Mouse (Mus musculus) liver, adult 2 months (tissue): ENCODE results near the gene Srrm1. TPM values are rescaled to one million over a fixed set of nuclear protein-coding genes. Genes with fewer than 3 reads are reported as not detected.

Experiments
- DNase-seq: peaks from one replicate; pipeline ENCODE4 v3.0.0-alpha.2; 2011; ENCODE audit warnings: low read depth, low spot score; ENCODE audit errors: extremely low read depth
- H3K27ac ChIP-seq: fragments of 200-500 bp; replicated peaks from 2 replicates; pipeline ENCODE4 v1.5.1; 2012; ENCODE audit warnings: low read depth, mild to moderate bottlenecking, control low read depth, inconsistent platforms, low read length; ENCODE audit not compliant: insufficient read depth
- H3K27me3 ChIP-seq: fragments of 200-500 bp; 2 replicates; pipeline ENCODE4 v1.6.1; 2012; ENCODE audit warnings: mild to moderate bottlenecking, moderate library complexity, low read length, inconsistent platforms; ENCODE audit not compliant: control insufficient read depth, insufficient read depth
- H3K36me3 ChIP-seq: fragments of 200-500 bp; 2 replicates; pipeline ENCODE4 v1.6.1; 2012; ENCODE audit warnings: low read length, inconsistent platforms; ENCODE audit not compliant: control insufficient read depth, insufficient read depth
- H3K4me1 ChIP-seq: fragments of 200-500 bp; 2 replicates; pipeline ENCODE4 v1.6.1; 2011; ENCODE audit warnings: low read length; ENCODE audit not compliant: control insufficient read depth, insufficient read depth
- H3K4me3 ChIP-seq: fragments of 200-500 bp; 2 replicates; pipeline ENCODE4 v1.5.1; 2011; ENCODE audit warnings: low read depth, mild to moderate bottlenecking, control low read depth, low read length, moderate library complexity; ENCODE audit not compliant: insufficient read depth
- H3K79me2 ChIP-seq: fragments of 200-500 bp; 2 replicates; pipeline ENCODE4 v1.6.1; 2012; ENCODE audit warnings: inconsistent platforms, mild to moderate bottlenecking, low read length, moderate library complexity; ENCODE audit not compliant: control insufficient read depth, insufficient read depth
- H3K9ac ChIP-seq: fragments of 200-500 bp; 2 replicates; pipeline ENCODE4 v1.6.1; 2012; ENCODE audit warnings: low read depth, mild to moderate bottlenecking, control low read depth, inconsistent platforms, low read length
- CTCF ChIP-seq: fragments of 200-500 bp; IDR thresholded peaks from 2 replicates; pipeline ENCODE4 v1.5.1; 2011; ENCODE audit warnings: low read depth, low read length, control low read depth
- POLR2A ChIP-seq: fragments of 200-500 bp; IDR thresholded peaks from 2 replicates; pipeline ENCODE4 v1.6.1; 2011; ENCODE audit warnings: low read length, control low read depth; ENCODE audit not compliant: insufficient read depth; ENCODE audit errors: extremely low read depth
- WGBS: fragments of 180-500 bp; shearing (Covaris S2); methylation state at CpG from one replicate; pipeline ENCODE4 v1.1.7; 2018; 5-methylcytosine and 5-hydroxymethylcytosine counted together
- polyA plus RNA-seq: library from polyadenylated mRNA; depleted of rRNA; stranded (reverse); fragments of >200 nt; gene quantifications from 2 replicates; pipeline ENCODE4 v1.2.3, GENCODE M21; 2012
- total RNA-seq: library from RNA; depleted of rRNA; stranded (reverse); fragments of >200 nt; gene quantifications from 2 replicates; pipeline ENCODE4 v1.2.3, GENCODE M21; 2014

The Srrm1 gene
- total and polyA plus RNA-seq, 2 experiments = 8.9 to 18.8 TPM

DNA sequence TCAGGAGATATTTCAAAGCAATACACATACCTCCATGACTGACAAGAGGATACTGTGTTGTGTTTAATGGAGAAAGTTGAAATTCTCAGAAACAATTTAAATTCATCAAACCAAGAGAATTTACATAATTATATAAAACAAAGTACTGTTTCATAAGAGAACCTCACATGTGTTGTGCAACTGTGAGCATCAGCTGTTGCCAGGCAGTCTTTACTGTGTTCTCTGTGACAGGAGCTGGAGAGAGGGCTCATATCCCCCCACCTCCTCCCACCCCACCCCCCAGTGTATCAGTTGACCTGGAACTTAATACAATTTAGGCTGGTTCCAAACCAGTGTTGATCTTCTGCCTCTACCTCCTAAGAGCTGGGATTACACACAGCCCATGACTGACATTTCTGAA is 27.1 kb downstream of the Srrm1 start:
- no peak for TF ChIP-seq POLR2A
- TF ChIP-seq CTCF = no peak
- 0 out of 2 replicates have a peak, but pooled peaks cover 3% of the 10 kb centered on the region for H3K79me2 ChIP-seq
- no peak overlapping the region for H3K27ac ChIP-seq
- H3K36me3 ChIP-seq = peaks cover 81% of the 10 kb centered on the region
- H3K4me1 ChIP-seq = no peaks in the 10 kb centered on the region
- H3K27me3 ChIP-seq = no peaks in the 10 kb centered on the region
- H3K4me3 ChIP-seq = no peak overlapping the region
- DNase-seq = no peak
- H3K9ac ChIP-seq = no peak overlapping the region

DNA sequence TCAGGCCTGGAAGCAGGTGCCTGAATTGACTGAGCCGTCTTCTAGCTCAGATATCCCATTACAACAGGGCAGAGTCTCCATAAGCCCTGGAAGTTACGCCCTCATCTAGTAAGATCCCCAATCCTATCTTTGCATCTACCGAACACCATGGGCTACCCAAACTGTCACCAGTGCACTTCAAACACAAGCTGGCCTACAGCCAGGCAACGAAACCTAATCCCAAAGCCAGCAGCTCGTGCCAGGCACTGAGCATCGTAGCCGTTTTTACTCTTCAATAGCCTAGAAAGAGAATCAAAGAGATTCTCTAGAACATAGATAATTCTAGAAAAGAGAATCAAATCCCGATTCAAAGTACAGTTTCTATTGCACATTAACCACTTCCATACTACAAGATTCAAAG is 30.1 kb downstream of the Srrm1 start:
- no peaks in the 10 kb centered on the region for H3K4me1 ChIP-seq
- no peak overlapping the region for H3K4me3 ChIP-seq
- H3K9ac ChIP-seq = no peak overlapping the region
- no peak for TF ChIP-seq CTCF
- TF ChIP-seq POLR2A = no peak
- peaks cover 72% of the 10 kb centered on the region for H3K36me3 ChIP-seq
- H3K27me3 ChIP-seq = no peaks in the 10 kb centered on the region
- WGBS = 68% methylated on average over 8 of the region's 8 CpGs
- H3K79me2 ChIP-seq = no peaks in the 10 kb centered on the region
- H3K27ac ChIP-seq = no peak overlapping the region
- DNase-seq = no peak

DNA sequence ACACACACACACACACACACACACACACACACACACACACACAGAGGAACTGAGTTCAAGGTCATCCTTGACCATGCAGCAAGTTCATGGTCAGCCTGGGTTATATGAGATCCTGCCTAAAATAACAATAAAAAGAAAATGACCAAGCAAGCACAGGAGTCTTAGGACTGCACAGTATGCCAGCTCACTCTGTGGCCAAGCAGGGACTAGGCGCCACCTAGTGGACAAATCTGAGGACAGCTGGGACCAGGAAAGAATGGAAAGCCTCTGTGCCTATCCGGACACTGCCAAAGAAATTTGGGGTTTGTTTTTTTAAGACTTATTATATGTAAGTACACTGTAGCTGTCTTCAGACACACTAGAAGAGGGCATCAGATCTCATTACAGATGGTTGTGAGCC is 35.2 kb downstream of the Srrm1 start:
- H3K4me3 ChIP-seq = no peak overlapping the region
- peak; percentile 63 for DNase-seq
- 7% methylated on average over 2 of the region's 2 CpGs for WGBS
- peaks cover 36% of the 10 kb centered on the region for H3K36me3 ChIP-seq
- H3K27ac ChIP-seq = no peak overlapping the region
- no peaks in the 10 kb centered on the region for H3K27me3 ChIP-seq
- H3K4me1 ChIP-seq = peaks cover 16% of the 10 kb centered on the region
- TF ChIP-seq CTCF (peak; percentile 97), POLR2A (no peak)
- H3K79me2 ChIP-seq = no peaks in the 10 kb centered on the region
- H3K9ac ChIP-seq = no peak overlapping the region

DNA sequence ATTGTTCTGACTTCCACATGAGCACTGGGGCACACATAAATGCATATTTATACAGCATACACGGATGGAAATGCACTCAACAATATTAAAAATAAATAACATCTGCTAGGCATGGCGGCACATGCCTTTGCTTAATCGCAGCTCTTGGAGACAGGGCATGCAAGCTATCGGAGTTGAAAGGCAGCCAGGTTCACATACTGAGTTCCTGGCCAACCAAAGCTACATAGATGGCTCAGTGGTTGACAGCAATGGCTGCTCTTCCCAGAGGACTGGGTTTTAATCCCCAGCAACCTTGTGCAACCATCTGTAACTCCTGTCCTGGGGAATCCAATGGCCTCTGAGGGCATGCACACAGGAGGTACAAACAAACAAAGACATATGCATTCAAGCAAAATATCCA is 35.6 kb downstream of the Srrm1 start:
- H3K9ac ChIP-seq = no peak overlapping the region
- no peak overlapping the region for H3K27ac ChIP-seq
- TF ChIP-seq POLR2A (no peak), CTCF (no peak)
- no peak overlapping the region for H3K4me3 ChIP-seq
- WGBS = 79% methylated on average over 4 of the region's 4 CpGs
- H3K36me3 ChIP-seq = peaks cover 32% of the 10 kb centered on the region
- DNase-seq = no peak
- no peaks in the 10 kb centered on the region for H3K27me3 ChIP-seq
- no peaks in the 10 kb centered on the region for H3K79me2 ChIP-seq
- peaks cover 17% of the 10 kb centered on the region for H3K4me1 ChIP-seq

DNA sequence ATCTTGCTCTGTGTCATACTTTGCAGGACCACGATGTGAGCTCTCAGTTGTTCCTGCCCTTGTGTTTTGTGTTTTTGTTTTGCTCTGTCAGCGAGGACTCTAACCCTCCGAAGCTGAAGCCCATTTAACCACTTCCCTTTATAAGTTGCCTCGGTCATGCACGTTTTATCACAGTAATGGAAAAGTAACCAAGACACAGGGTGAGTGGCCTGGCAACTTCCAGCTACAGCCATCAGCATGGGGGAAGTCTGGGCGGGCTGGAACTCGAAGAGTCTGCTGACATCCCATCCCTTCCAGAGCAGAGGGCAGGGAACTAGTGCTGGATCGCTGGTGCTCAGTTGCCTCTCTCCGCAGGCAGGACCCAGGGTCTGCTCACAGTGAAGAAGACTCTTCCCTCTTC is 37.8 kb downstream of the Srrm1 start:
- peaks cover 17% of the 10 kb centered on the region for H3K4me1 ChIP-seq
- WGBS = 93% methylated on average over 9 of the region's 9 CpGs
- H3K79me2 ChIP-seq = no peaks in the 10 kb centered on the region
- no peak for DNase-seq
- no peak overlapping the region for H3K27ac ChIP-seq
- H3K4me3 ChIP-seq = no peak overlapping the region
- TF ChIP-seq POLR2A (no peak), CTCF (no peak)
- H3K9ac ChIP-seq = no peak overlapping the region
- H3K36me3 ChIP-seq = peaks cover 13% of the 10 kb centered on the region; the same call in 1 of the 2 replicates
- H3K27me3 ChIP-seq = no peaks in the 10 kb centered on the region

DNA sequence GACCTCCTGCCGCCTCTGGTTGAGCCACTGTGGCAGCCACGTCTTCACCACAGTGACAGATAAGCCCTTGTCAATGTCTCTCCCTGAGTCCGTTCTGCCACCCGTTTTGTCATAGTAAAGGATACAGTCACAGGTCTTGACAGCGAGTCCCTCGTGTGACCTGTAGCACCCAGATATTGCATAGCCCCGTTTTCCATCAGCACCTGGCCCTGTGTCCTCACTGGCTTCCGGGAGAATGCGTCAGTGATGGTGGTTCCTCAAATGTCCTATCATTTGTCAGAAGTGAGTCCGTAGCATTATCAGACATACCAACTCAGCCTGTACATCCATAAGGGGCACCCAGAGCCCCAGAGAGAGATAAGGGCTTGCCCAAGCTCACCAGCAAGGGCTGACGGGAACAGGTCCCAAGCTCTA is 38.7 kb downstream of the Srrm1 start:
- TF ChIP-seq CTCF = no peak
- TF ChIP-seq POLR2A = no peak
- peak overlapping the region; percentile 56; the same call in 1 of the 2 replicates for H3K27ac ChIP-seq
- H3K27me3 ChIP-seq = no peaks in the 10 kb centered on the region
- no peak for DNase-seq
- 83% methylated on average over 11 of the region's 11 CpGs for WGBS
- H3K9ac ChIP-seq = no peak overlapping the region
- H3K4me1 ChIP-seq = peaks cover 17% of the 10 kb centered on the region
- no peak overlapping the region for H3K4me3 ChIP-seq
- no peaks in the 10 kb centered on the region for H3K79me2 ChIP-seq
- H3K36me3 ChIP-seq = peaks cover 7% of the 10 kb centered on the region; the same call in 1 of the 2 replicates
